Mouse (Mus musculus) myocyte (in vitro differentiated cells): ENCODE measurements around the gene Ank3.

Source experiments
- E2F4 ChIP-seq: IDR thresholded peaks from one replicate; pipeline ENCODE4 v1.6.1; 2011; ENCODE audit warnings: mild to moderate bottlenecking, control low read depth, moderate library complexity; ENCODE audit not compliant: insufficient read depth
- MAX ChIP-seq: IDR thresholded peaks from one replicate; pipeline ENCODE4 v1.6.1; 2011; ENCODE audit warnings: low read depth, mild to moderate bottlenecking, control low read depth
- MYOD1 ChIP-seq, 3 experiments: IDR thresholded peaks; one replicate each; pipeline ENCODE4 v1.6.1; 2011; ENCODE audit warnings: control low read depth in 2 of 3, low read depth in 2 of 3, mild to moderate bottlenecking in 2 of 3, moderate library complexity in 1 of 3; ENCODE audit not compliant: insufficient read length in 2 of 3, control insufficient read depth in 1 of 3
- MYOG ChIP-seq, 3 experiments: IDR thresholded peaks; one replicate each; pipeline ENCODE4 v1.6.1; 2011; ENCODE audit warnings: control low read depth in 2 of 3, low read depth in 2 of 3, mild to moderate bottlenecking in 2 of 3; ENCODE audit not compliant: insufficient read length in 2 of 3, control insufficient read depth in 1 of 3, insufficient read depth in 1 of 3
- POLR2A ChIP-seq: IDR thresholded peaks from one replicate; pipeline ENCODE4 v1.6.1; 2011; ENCODE audit warnings: low read depth, mild to moderate bottlenecking, control low read depth, moderate library complexity; ENCODE audit not compliant: insufficient read length
- POLR2AphosphoS2 ChIP-seq: IDR thresholded peaks from one replicate; pipeline ENCODE4 v1.6.1; 2011; ENCODE audit warnings: low read depth, control low read depth; ENCODE audit not compliant: insufficient read length
- REST ChIP-seq: IDR thresholded peaks from one replicate; pipeline ENCODE4 v1.6.1; 2011; ENCODE audit warnings: mild to moderate bottlenecking, control low read depth, moderate library complexity; ENCODE audit not compliant: insufficient read depth, insufficient read length
- TCF12 ChIP-seq: IDR thresholded peaks from one replicate; pipeline ENCODE4 v1.6.1; 2011; ENCODE audit warnings: mild to moderate bottlenecking, control low read depth; ENCODE audit not compliant: poor library complexity, insufficient read depth, severe bottlenecking
- TCF3 ChIP-seq: IDR thresholded peaks from one replicate; pipeline ENCODE4 v1.6.1; 2011; ENCODE audit warnings: low read depth, control low read depth; ENCODE audit not compliant: insufficient read length
- USF1 ChIP-seq: IDR thresholded peaks from one replicate; pipeline ENCODE4 v1.6.1; 2011; ENCODE audit warnings: low read depth, mild to moderate bottlenecking, control low read depth, moderate library complexity

- TF ChIP-seq MYOD1 (IDR thresholded peaks at IDR 0.05; ENCODE audit: control insufficient read depth in 1 of 3, insufficient read length in 2 of 3, low read depth in 2 of 3), result no peak
- TF ChIP-seq REST, result no peak
- TF ChIP-seq POLR2A, result no peak
- no peak for TF ChIP-seq MYOG (IDR thresholded peaks at IDR 0.05; ENCODE audit: control insufficient read depth in 1 of 3, insufficient read depth in 1 of 3, insufficient read length in 2 of 3, low read depth in 2 of 3)
- no peak for TF ChIP-seq POLR2AphosphoS2
- no peak for TF ChIP-seq TCF3
- TF ChIP-seq TCF12, result no peak
- TF ChIP-seq USF1, result no peak
- no peak for TF ChIP-seq MAX
- no peak for TF ChIP-seq E2F4
Measured at GRCm38 (mm10) chr10:69531569-69531968, 133.0 kb downstream of the Ank3 start.
